Mouse (Mus musculus) myocyte (in vitro differentiated cells): ENCODE data around the gene Dmac2.

Experiments
- CEBPB ChIP-seq: IDR thresholded peaks from 2 replicates; pipeline ENCODE4 v1.6.1; 2011; ENCODE audit warnings: mild to moderate bottlenecking, moderate library complexity; ENCODE audit not compliant: poor library complexity, insufficient read depth, severe bottlenecking
- E2F4 ChIP-seq: IDR thresholded peaks from one replicate; pipeline ENCODE4 v1.6.1; 2011; ENCODE audit warnings: mild to moderate bottlenecking, control low read depth, moderate library complexity; ENCODE audit not compliant: insufficient read depth
- MAX ChIP-seq: IDR thresholded peaks from one replicate; pipeline ENCODE4 v1.6.1; 2011; ENCODE audit warnings: low read depth, mild to moderate bottlenecking, control low read depth
- MYOD1 ChIP-seq, 3 experiments: IDR thresholded peaks; one replicate each; pipeline ENCODE4 v1.6.1; 2011; ENCODE audit warnings: control low read depth in 2 of 3, low read depth in 2 of 3, mild to moderate bottlenecking in 2 of 3, moderate library complexity in 1 of 3; ENCODE audit not compliant: insufficient read length in 2 of 3, control insufficient read depth in 1 of 3
- MYOG ChIP-seq, 3 experiments: IDR thresholded peaks; one replicate each; pipeline ENCODE4 v1.6.1; 2011; ENCODE audit warnings: control low read depth in 2 of 3, low read depth in 2 of 3, mild to moderate bottlenecking in 2 of 3; ENCODE audit not compliant: insufficient read length in 2 of 3, control insufficient read depth in 1 of 3, insufficient read depth in 1 of 3
- POLR2A ChIP-seq: IDR thresholded peaks from one replicate; pipeline ENCODE4 v1.6.1; 2011; ENCODE audit warnings: low read depth, mild to moderate bottlenecking, control low read depth, moderate library complexity; ENCODE audit not compliant: insufficient read length
- POLR2AphosphoS2 ChIP-seq: IDR thresholded peaks from one replicate; pipeline ENCODE4 v1.6.1; 2011; ENCODE audit warnings: low read depth, control low read depth; ENCODE audit not compliant: insufficient read length
- REST ChIP-seq: IDR thresholded peaks from one replicate; pipeline ENCODE4 v1.6.1; 2011; ENCODE audit warnings: mild to moderate bottlenecking, control low read depth, moderate library complexity; ENCODE audit not compliant: insufficient read depth, insufficient read length
- SRF ChIP-seq: IDR thresholded peaks from one replicate; pipeline ENCODE4 v1.6.1; 2011; ENCODE audit warnings: low read depth; ENCODE audit not compliant: control insufficient read depth, insufficient read length
- TCF12 ChIP-seq: IDR thresholded peaks from one replicate; pipeline ENCODE4 v1.6.1; 2011; ENCODE audit warnings: mild to moderate bottlenecking, control low read depth; ENCODE audit not compliant: poor library complexity, insufficient read depth, severe bottlenecking
- TCF3 ChIP-seq: IDR thresholded peaks from one replicate; pipeline ENCODE4 v1.6.1; 2011; ENCODE audit warnings: low read depth, control low read depth; ENCODE audit not compliant: insufficient read length
- USF1 ChIP-seq: IDR thresholded peaks from one replicate; pipeline ENCODE4 v1.6.1; 2011; ENCODE audit warnings: low read depth, mild to moderate bottlenecking, control low read depth, moderate library complexity

- TF ChIP-seq POLR2AphosphoS2 (no peak), POLR2A (no peak), TCF12 (no peak), E2F4 (no peak), MYOD1 (IDR thresholded peaks at IDR 0.05; ENCODE audit: control insufficient read depth in 1 of 3, insufficient read length in 2 of 3, low read depth in 2 of 3) (no peak), MAX (no peak), MYOG (IDR thresholded peaks at IDR 0.05; ENCODE audit: control insufficient read depth in 1 of 3, insufficient read depth in 1 of 3, insufficient read length in 2 of 3, low read depth in 2 of 3) (no peak), USF1 (no peak), REST (no peak), CEBPB (no peak), SRF (no peak), TCF3 (no peak)
These were observed 13.5 kb downstream of the Dmac2 start for GRCm38 (mm10) chr7:25632679-25633078.
